Mouse (Mus musculus) heart, embryonic 12.5 days (tissue): ENCODE data around the gene Por. TPM values are rescaled to one million over a fixed set of nuclear protein-coding genes. Genes with fewer than 3 reads are reported as not detected.

Experiments used
- ATAC-seq: fragments of 200-750 bp; cut with Nextera tagmentation; 2 replicates; pipeline ENCODE4 v1.8.0; 2017; ENCODE audit warnings: moderate TSS enrichment, moderate library complexity; ENCODE audit not compliant: insufficient number of reproducible peaks, low FRiP score
- H3K27ac ChIP-seq: fragments of 300-500 bp; sonication (generic); 2 replicates; pipeline ENCODE4 v1.5.1; 2016; ENCODE audit warnings: mild to moderate bottlenecking, moderate library complexity; ENCODE audit not compliant: poor library complexity, severe bottlenecking
- H3K27me3 ChIP-seq: fragments of 300-500 bp; sonication (generic); replicated peaks from 2 replicates; pipeline ENCODE4 v1.6.1; 2016; ENCODE audit warnings: mild to moderate bottlenecking, moderate library complexity
- H3K36me3 ChIP-seq: fragments of 300-500 bp; sonication (generic); 2 replicates; pipeline ENCODE4 v1.6.1; 2016; ENCODE audit warnings: mild to moderate bottlenecking, moderate library complexity
- H3K4me1 ChIP-seq: fragments of 300-500 bp; sonication (generic); replicated peaks from 2 replicates; pipeline ENCODE4 v1.6.1; 2016; ENCODE audit warnings: mild to moderate bottlenecking
- H3K4me2 ChIP-seq: fragments of 300-500 bp; sonication (generic); 2 replicates; pipeline ENCODE4 v1.6.1; 2016; ENCODE audit warnings: mild to moderate bottlenecking, moderate library complexity
- H3K4me3 ChIP-seq: fragments of 300-500 bp; sonication (generic); 2 replicates; pipeline ENCODE4 v1.5.1; 2016; ENCODE audit warnings: mild to moderate bottlenecking
- H3K9ac ChIP-seq: fragments of 300-500 bp; sonication (generic); 2 replicates; pipeline ENCODE4 v1.6.1; 2016; ENCODE audit warnings: mild to moderate bottlenecking, moderate library complexity
- H3K9me3 ChIP-seq: fragments of 300-500 bp; sonication (generic); replicated peaks from 2 replicates; pipeline ENCODE4 v1.6.1; 2016; ENCODE audit warnings: mild to moderate bottlenecking, moderate library complexity
- WGBS: fragments of 180-500 bp; shearing (Covaris S2); methylation state at CpG from one replicate; pipeline ENCODE4 v1.1.7; 2016; 5-methylcytosine and 5-hydroxymethylcytosine counted together
- polyA plus RNA-seq: library from polyadenylated mRNA; unstranded; fragments of >200 nt; fragmentation: Nextera tagmentation; extraction: Ambion mirVana; gene quantifications from 2 replicates; pipeline ENCODE4 v1.2.1, GENCODE M21; 2016

Gene Por
- polyA plus RNA-seq, 1 experiment from 2014 or later, result 54.0 TPM

GRCm38 (mm10) chr5:135641028-135641427 is 28.8 kb upstream of the Por start:
- WGBS, result 96% methylated on average over 1 of the region's 1 CpGs
- Histone ChIP-seq H3K36me3 (peaks cover 54% of the 10 kb centered on the region), H3K4me2 (no peak overlapping the region), H3K27ac (no peak overlapping the region), H3K27me3 (no peaks in the 10 kb centered on the region), H3K9ac (no peak overlapping the region), H3K4me3 (no peak overlapping the region), H3K9me3 (no peaks in the 10 kb centered on the region), H3K4me1 (no peaks in the 10 kb centered on the region)
- no peak for ATAC-seq

DNA sequence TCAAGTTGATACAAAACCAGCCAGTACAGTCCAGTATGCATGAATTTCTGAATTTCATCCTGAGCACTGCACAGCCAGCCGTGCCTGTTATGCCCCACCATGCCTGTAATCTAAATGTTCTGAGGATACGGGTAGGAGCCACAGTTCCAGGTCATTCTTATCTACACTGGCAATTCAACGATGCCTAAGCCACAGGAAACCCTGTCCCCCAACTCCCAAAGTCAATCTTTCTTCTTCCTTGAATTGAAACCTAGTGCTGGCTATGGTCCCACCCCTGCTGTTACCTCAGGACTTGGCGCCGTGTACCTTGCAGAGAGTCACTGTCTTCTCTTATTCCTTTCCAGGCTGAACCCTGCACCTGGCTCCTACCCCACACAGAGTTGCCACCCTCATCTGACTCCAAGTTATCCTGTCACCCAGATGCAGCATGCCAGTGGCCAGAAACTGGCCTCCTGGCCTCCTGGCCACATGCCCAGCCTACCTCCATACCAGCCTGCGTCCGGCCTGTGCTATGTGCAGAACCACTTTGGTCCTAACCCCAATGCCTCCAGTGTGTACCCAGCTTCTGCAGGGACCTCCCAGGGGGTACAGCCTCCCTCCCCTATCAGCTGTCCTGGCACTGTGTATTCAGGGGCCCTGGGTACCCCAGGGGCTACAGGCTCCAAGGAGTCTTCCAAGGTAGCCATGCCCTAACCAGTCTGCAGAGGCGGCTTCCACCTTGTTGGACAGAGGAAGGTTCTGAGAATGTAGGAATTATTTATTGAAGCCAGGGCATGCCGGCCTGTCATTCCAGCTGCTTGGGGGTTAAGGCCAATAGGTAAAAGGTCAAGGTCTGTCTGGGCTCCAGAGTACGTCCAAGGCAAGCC is 26.9 kb upstream of the Por start:
- ATAC-seq, result no peak

GRCm38 (mm10) chr5:135643552-135643842 is 26.3 kb upstream of the Por start:
- no peak overlapping the region for H3K4me3 ChIP-seq
- WGBS, result 73% methylated on average over 1 of the region's 1 CpGs
- H3K27ac ChIP-seq, result no peak overlapping the region
- H3K36me3 ChIP-seq, result peaks cover 31% of the 10 kb centered on the region
- no peak for ATAC-seq
- no peaks in the 10 kb centered on the region for H3K27me3 ChIP-seq
- no peaks in the 10 kb centered on the region for H3K4me1 ChIP-seq
- no peak overlapping the region for H3K4me2 ChIP-seq
- H3K9ac ChIP-seq, result no peak overlapping the region
- 0 out of 2 replicates have a peak, but pooled peaks cover 2% of the 10 kb centered on the region for H3K9me3 ChIP-seq

More for the DNA sequence above, 26.9 kb upstream of the Por start:
- no peaks in the 10 kb centered on the region for H3K9me3 ChIP-seq
- WGBS, result 76% methylated on average over 10 of the region's 10 CpGs
- no peak overlapping the region for H3K27ac ChIP-seq
- H3K4me2 ChIP-seq, result no peak overlapping the region
- H3K4me1 ChIP-seq, result no peaks in the 10 kb centered on the region
- H3K27me3 ChIP-seq, result no peaks in the 10 kb centered on the region
- peaks cover 37% of the 10 kb centered on the region for H3K36me3 ChIP-seq
- H3K4me3 ChIP-seq, result no peak overlapping the region
- no peak overlapping the region for H3K9ac ChIP-seq

DNA sequence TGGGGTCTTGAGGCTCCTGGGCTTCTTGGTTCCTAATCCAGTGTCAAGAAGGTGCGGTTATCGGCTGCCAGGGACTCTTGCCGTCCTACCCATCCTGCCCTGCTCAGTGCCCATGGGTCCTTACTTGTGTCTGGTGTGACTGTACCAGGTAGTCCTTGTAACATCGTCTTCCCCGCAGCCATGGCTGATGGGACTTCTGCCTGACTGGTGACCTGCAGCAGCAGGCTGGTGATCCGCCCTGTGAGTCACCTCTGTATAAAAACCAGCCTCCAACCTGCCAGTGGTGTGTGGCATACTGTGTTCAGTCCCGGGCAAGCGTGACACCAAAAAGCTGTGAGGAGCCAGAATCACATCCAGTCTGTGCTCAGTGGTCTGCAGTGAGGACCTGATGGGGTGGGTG is 26.0 kb upstream of the Por start:
- Histone ChIP-seq H3K27ac (no peak overlapping the region), H3K4me2 (no peak overlapping the region), H3K4me3 (no peak overlapping the region), H3K9ac (no peak overlapping the region), H3K4me1 (no peaks in the 10 kb centered on the region), H3K27me3 (no peaks in the 10 kb centered on the region), H3K9me3 (0 out of 2 replicates have a peak, but pooled peaks cover 2% of the 10 kb centered on the region), H3K36me3 (peaks cover 27% of the 10 kb centered on the region)
- WGBS, result 82% methylated on average over 8 of the region's 8 CpGs
- no peak for ATAC-seq

- Histone ChIP-seq H3K9me3 (0 out of 2 replicates have a peak, but pooled peaks cover 2% of the 10 kb centered on the region), H3K4me2 (no peak overlapping the region), H3K4me3 (no peak overlapping the region), H3K27me3 (no peaks in the 10 kb centered on the region), H3K36me3 (peaks cover 19% of the 10 kb centered on the region), H3K4me1 (no peaks in the 10 kb centered on the region), H3K27ac (no peak overlapping the region), H3K9ac (no peak overlapping the region)
- ATAC-seq, result no peak
- WGBS, result 81% methylated on average over 5 of the region's 5 CpGs
Measured at GRCm38 (mm10) chr5:135645330-135645729, 24.5 kb upstream of the Por start.

GRCm38 (mm10) chr5:135646038-135646437 is 23.8 kb upstream of the Por start:
- WGBS, result 88% methylated on average over 6 of the region's 6 CpGs
- H3K9ac ChIP-seq, result no peak overlapping the region
- H3K4me3 ChIP-seq, result no peak overlapping the region
- no peak for ATAC-seq
- H3K4me1 ChIP-seq, result no peaks in the 10 kb centered on the region
- peaks cover 12% of the 10 kb centered on the region for H3K36me3 ChIP-seq
- H3K27ac ChIP-seq, result no peak overlapping the region
- no peak overlapping the region for H3K4me2 ChIP-seq
- 0 out of 2 replicates have a peak, but pooled peaks cover 2% of the 10 kb centered on the region for H3K9me3 ChIP-seq
- no peaks in the 10 kb centered on the region for H3K27me3 ChIP-seq

- no peaks in the 10 kb centered on the region for H3K4me1 ChIP-seq
- peaks cover 1% of the 10 kb centered on the region; the same call in 1 of the 2 replicates for H3K36me3 ChIP-seq
- no peak overlapping the region for H3K9ac ChIP-seq
- WGBS, result 72% methylated on average over 9 of the region's 9 CpGs
- H3K27ac ChIP-seq, result no peak overlapping the region
- no peak overlapping the region for H3K4me2 ChIP-seq
- ATAC-seq, result no peak
- no peaks in the 10 kb centered on the region for H3K27me3 ChIP-seq
- no peak overlapping the region for H3K4me3 ChIP-seq
- 0 out of 2 replicates have a peak, but pooled peaks cover 2% of the 10 kb centered on the region for H3K9me3 ChIP-seq
Measured at GRCm38 (mm10) chr5:135648461-135649308, 21.1 kb upstream of the Por start.

DNA sequence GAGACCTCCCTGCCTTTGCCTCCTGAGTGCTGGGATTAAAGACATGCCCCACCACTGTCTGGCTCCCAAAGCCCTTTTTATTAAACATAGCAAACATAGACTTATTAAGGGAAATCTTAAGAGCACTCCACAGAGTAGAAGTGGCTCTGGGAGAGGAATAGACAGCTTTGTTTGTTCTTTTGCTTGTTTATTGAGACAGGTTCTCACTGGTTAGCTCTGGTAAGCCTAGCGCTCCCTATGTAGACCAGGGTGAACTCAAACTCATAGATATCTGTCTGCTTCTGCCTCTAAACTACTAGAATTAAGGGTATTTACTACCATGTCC is 20.6 kb upstream of the Por start:
- Histone ChIP-seq H3K4me2 (no peak overlapping the region), H3K27ac (no peak overlapping the region), H3K9ac (no peak overlapping the region), H3K4me1 (no peaks in the 10 kb centered on the region), H3K4me3 (no peak overlapping the region), H3K36me3 (no peaks in the 10 kb centered on the region), H3K27me3 (no peaks in the 10 kb centered on the region), H3K9me3 (0 out of 2 replicates have a peak, but pooled peaks cover 2% of the 10 kb centered on the region)
- no peak for ATAC-seq
- 85% methylated on average over 1 of the region's 1 CpGs for WGBS

DNA sequence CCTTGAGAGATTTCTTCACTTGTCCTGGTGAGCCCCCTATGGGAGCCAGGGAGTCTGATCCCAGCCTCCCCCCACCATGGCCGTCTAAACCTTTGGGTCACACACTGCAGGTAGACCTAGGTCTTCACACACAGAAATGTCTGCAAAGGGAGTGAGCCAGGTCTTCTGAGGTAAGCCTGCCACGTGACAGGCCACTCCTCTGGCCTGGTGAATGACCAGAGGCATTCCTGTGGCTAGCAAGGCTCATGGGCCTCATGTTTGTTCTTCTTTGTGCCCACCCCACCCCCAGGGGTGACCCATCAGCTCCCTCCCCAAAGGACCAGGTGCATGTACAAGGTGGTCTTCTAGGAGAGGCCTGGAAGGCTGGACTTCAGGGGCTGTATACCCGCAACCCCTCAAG is 18.3 kb upstream of the Por start:
- Histone ChIP-seq H3K4me2 (no peak overlapping the region), H3K27ac (no peak overlapping the region), H3K9ac (no peak overlapping the region), H3K36me3 (no peaks in the 10 kb centered on the region), H3K27me3 (no peaks in the 10 kb centered on the region), H3K4me1 (no peaks in the 10 kb centered on the region), H3K9me3 (0 out of 2 replicates have a peak, but pooled peaks cover 2% of the 10 kb centered on the region), H3K4me3 (no peak overlapping the region)
- no peak for ATAC-seq
- WGBS, result 72% methylated on average over 3 of the region's 3 CpGs

GRCm38 (mm10) chr5:135653209-135653608 is 16.6 kb upstream of the Por start:
- Histone ChIP-seq H3K27me3 (no peaks in the 10 kb centered on the region), H3K4me3 (no peak overlapping the region), H3K27ac (no peak overlapping the region), H3K36me3 (no peaks in the 10 kb centered on the region), H3K9ac (no peak overlapping the region), H3K4me1 (no peaks in the 10 kb centered on the region), H3K4me2 (no peak overlapping the region), H3K9me3 (0 out of 2 replicates have a peak, but pooled peaks cover 1% of the 10 kb centered on the region)
- no peak for ATAC-seq
- WGBS, result 59% methylated on average over 2 of the region's 2 CpGs

- Histone ChIP-seq H3K27ac (no peak overlapping the region), H3K9ac (no peak overlapping the region), H3K27me3 (no peaks in the 10 kb centered on the region), H3K9me3 (no peaks in the 10 kb centered on the region), H3K4me3 (no peak overlapping the region), H3K4me2 (no peak overlapping the region), H3K36me3 (no peaks in the 10 kb centered on the region), H3K4me1 (peaks cover 9% of the 10 kb centered on the region; the same call in 1 of the 2 replicates)
- no peak for ATAC-seq
- WGBS, result 72% methylated on average over 5 of the region's 5 CpGs
Measured at GRCm38 (mm10) chr5:135656046-135656445, 13.8 kb upstream of the Por start.
